Mouse (Mus musculus) hindbrain, embryonic 12.5 days (tissue): ENCODE data around the gene Ltb4r2. TPM values are rescaled to one million over a fixed set of nuclear protein-coding genes. Genes with fewer than 3 reads are reported as not detected.
"Not testable (repeated sequence)": the region's sequence is repeated elsewhere in the genome, so short reads cannot be mapped to it uniquely, and the experiment has no call there.

Experiments used
- ATAC-seq: fragments of 200-750 bp; cut with Nextera tagmentation; 2 replicates; pipeline ENCODE4 v1.8.0; 2017; ENCODE audit warnings: moderate TSS enrichment; ENCODE audit not compliant: low FRiP score
- H3K27ac ChIP-seq: fragments of 300-500 bp; sonication (generic); 2 replicates; pipeline ENCODE4 v1.5.1; 2016; ENCODE audit warnings: mild to moderate bottlenecking
- H3K27me3 ChIP-seq: fragments of 300-500 bp; sonication (generic); 2 replicates; pipeline ENCODE4 v1.6.1; 2016; ENCODE audit warnings: mild to moderate bottlenecking
- H3K36me3 ChIP-seq: fragments of 300-500 bp; sonication (generic); 2 replicates; pipeline ENCODE4 v1.6.1; 2016; ENCODE audit warnings: mild to moderate bottlenecking
- H3K4me1 ChIP-seq: fragments of 300-500 bp; sonication (generic); 2 replicates; pipeline ENCODE4 v1.6.1; 2016
- H3K4me2 ChIP-seq: fragments of 300-500 bp; sonication (generic); replicated peaks from 2 replicates; pipeline ENCODE4 v1.6.1; 2016; ENCODE audit warnings: mild to moderate bottlenecking
- H3K4me3 ChIP-seq: fragments of 300-500 bp; sonication (generic); 2 replicates; pipeline ENCODE4 v1.5.1; 2016; ENCODE audit warnings: mild to moderate bottlenecking
- H3K9ac ChIP-seq: fragments of 300-500 bp; sonication (generic); 2 replicates; pipeline ENCODE4 v1.6.1; 2016; ENCODE audit warnings: mild to moderate bottlenecking, moderate library complexity
- H3K9me3 ChIP-seq: fragments of 300-500 bp; sonication (generic); replicated peaks from 2 replicates; pipeline ENCODE4 v1.6.1; 2016; ENCODE audit warnings: mild to moderate bottlenecking
- WGBS: fragments of 180-500 bp; shearing (Covaris S2); methylation state at CpG from one replicate; pipeline ENCODE4 v1.1.7; 2016; 5-methylcytosine and 5-hydroxymethylcytosine counted together
- polyA plus RNA-seq: library from polyadenylated mRNA; unstranded; fragments of >200 nt; fragmentation: Nextera tagmentation; extraction: Ambion mirVana; gene quantifications from 2 replicates; pipeline ENCODE4 v1.2.1, GENCODE M21; 2016

Ltb4r2 gene
- polyA plus RNA-seq, 1 experiment from 2014 or later, result 0.57 TPM

- Histone ChIP-seq H3K9ac (peak within 1 kb of the TSS; percentile 83), H3K36me3 (peaks cover 21% of the 10 kb centered on the region), H3K4me2 (peak within 1 kb of the TSS; percentile 99), H3K4me3 (peak within 1 kb of the TSS; percentile 93), H3K27ac (0 out of 2 replicates have a peak within 1 kb of the TSS, but pooled peaks have one; percentile 17), H3K4me1 (peaks cover 24% of the 10 kb centered on the region), H3K27me3 (no peaks in the 10 kb centered on the region), H3K9me3 (no peaks in the 10 kb centered on the region)
- ATAC-seq, result peak; percentile 84
- WGBS, result 1% methylated on average over 48 of the region's 48 CpGs
Observed at GRCm38 (mm10) chr14:55745180-55745860, 15.9 kb upstream of the Ltb4r2 start, which contains the start of the genes Dhrs1 and Nop9. Dhrs1 (minus strand) TSS chr14:55745690. Nop9 (plus strand) TSS chr14:55745693.

GRCm38 (mm10) chr14:55745861-55746237 is 15.4 kb upstream of the Ltb4r2 start:
- H3K27ac ChIP-seq, result 0 out of 2 replicates have a peak overlapping the region, but pooled peaks have one; percentile 17
- ATAC-seq, result no peak

GRCm38 (mm10) chr14:55747051-55747847 is 14.0 kb upstream of the Ltb4r2 start:
- Histone ChIP-seq H3K27ac (no peak overlapping the region), H3K36me3 (peaks cover 37% of the 10 kb centered on the region), H3K9ac (no peak overlapping the region), H3K27me3 (no peaks in the 10 kb centered on the region), H3K4me3 (peak overlapping the region; percentile 93; the same call in 1 of the 2 replicates), H3K4me2 (peak overlapping the region; percentile 99), H3K9me3 (no peaks in the 10 kb centered on the region), H3K4me1 (peaks cover 24% of the 10 kb centered on the region)
- ATAC-seq, result no peak
- WGBS, result 93% methylated on average over 10 of the region's 10 CpGs

More at GRCm38 (mm10) chr14:55745861-55746237, 15.4 kb upstream of the Ltb4r2 start:
- Histone ChIP-seq H3K9ac (peak overlapping the region; percentile 83), H3K9me3 (no peaks in the 10 kb centered on the region), H3K36me3 (peaks cover 24% of the 10 kb centered on the region), H3K4me1 (peaks cover 24% of the 10 kb centered on the region), H3K27me3 (no peaks in the 10 kb centered on the region), H3K4me2 (peak overlapping the region; percentile 99), H3K4me3 (peak overlapping the region; percentile 93)
- 0% methylated on average over 31 of the region's 31 CpGs for WGBS

- Histone ChIP-seq H3K4me1 (peaks cover 10% of the 10 kb centered on the region; the same call in 1 of the 2 replicates), H3K27ac (no peak overlapping the region), H3K36me3 (peaks cover 42% of the 10 kb centered on the region), H3K4me2 (no peak overlapping the region), H3K27me3 (peaks cover 23% of the 10 kb centered on the region), H3K9me3 (no peaks in the 10 kb centered on the region), H3K9ac (no peak overlapping the region), H3K4me3 (no peak overlapping the region)
- WGBS, result 89% methylated on average over 6 of the region's 6 CpGs
- ATAC-seq, result no peak
Observed at GRCm38 (mm10) chr14:55757566-55757965, 3.7 kb upstream of the Ltb4r2 start.

GRCm38 (mm10) chr14:55758363-55758784 is 2.9 kb upstream of the Ltb4r2 start, which contains the start of gene Cideb:
Cideb (minus strand) TSS chr14:55758458.
- WGBS, result 16% methylated on average over 8 of the region's 8 CpGs
- Histone ChIP-seq H3K36me3 (peaks cover 33% of the 10 kb centered on the region), H3K4me3 (no peak within 1 kb of the TSS), H3K27ac (no peak within 1 kb of the TSS), H3K9ac (no peak within 1 kb of the TSS), H3K27me3 (peaks cover 31% of the 10 kb centered on the region), H3K4me1 (peaks cover 10% of the 10 kb centered on the region; the same call in 1 of the 2 replicates), H3K9me3 (no peaks in the 10 kb centered on the region), H3K4me2 (no peak within 1 kb of the TSS)
- ATAC-seq, result no peak

- not testable (repeated sequence) for H3K9ac ChIP-seq, H3K27ac ChIP-seq, H3K9me3 ChIP-seq, H3K4me3 ChIP-seq
- Histone ChIP-seq H3K36me3 (peaks cover 16% of the 10 kb centered on the region), H3K27me3 (peaks cover 48% of the 10 kb centered on the region), H3K4me2 (peak overlapping the region; percentile 31), H3K4me1 (peaks cover 10% of the 10 kb centered on the region; the same call in 1 of the 2 replicates)
- 0 out of 2 replicates have a peak, but pooled peaks have one; percentile 9 for ATAC-seq
- 0% methylated on average over 6 of the region's 6 CpGs for WGBS
Observed at GRCm38 (mm10) chr14:55760156-55760555, 1.1 kb upstream of the Ltb4r2 start.

GRCm38 (mm10) chr14:55762001-55762821 is 983 bp downstream of the Ltb4r2 start:
- no peaks in the 10 kb centered on the region for H3K36me3 ChIP-seq
- WGBS, result under 1% methylated on average over 76 of the region's 77 CpGs
- peaks cover 67% of the 10 kb centered on the region for H3K27me3 ChIP-seq
- H3K9ac ChIP-seq, result peak overlapping the region; percentile 70
- peaks cover 10% of the 10 kb centered on the region; the same call in 1 of the 2 replicates for H3K4me1 ChIP-seq
- ATAC-seq, result peak; percentile 79
- peak overlapping the region; percentile 90 for H3K4me2 ChIP-seq
- H3K9me3 ChIP-seq, result no peaks in the 10 kb centered on the region
- no peak overlapping the region for H3K27ac ChIP-seq
- peak overlapping the region; percentile 47 for H3K4me3 ChIP-seq

- Histone ChIP-seq H3K27me3 (peaks cover 76% of the 10 kb centered on the region), H3K4me2 (no peak overlapping the region), H3K9me3 (no peaks in the 10 kb centered on the region), H3K9ac (no peak overlapping the region), H3K4me1 (peaks cover 18% of the 10 kb centered on the region), H3K27ac (no peak overlapping the region), H3K36me3 (no peaks in the 10 kb centered on the region), H3K4me3 (no peak overlapping the region)
- 68% methylated on average over 7 of the region's 7 CpGs for WGBS
- no peak for ATAC-seq
Observed at GRCm38 (mm10) chr14:55763166-55763565, 1.9 kb downstream of the Ltb4r2 start.

GRCm38 (mm10) chr14:55765696-55766095 is 4.5 kb downstream of the Ltb4r2 start, which contains the start of gene Ltb4r1:
Ltb4r1 (plus strand) TSS chr14:55765962.
- Histone ChIP-seq H3K4me3 (no peak within 1 kb of the TSS), H3K36me3 (no peaks in the 10 kb centered on the region), H3K9me3 (no peaks in the 10 kb centered on the region), H3K27ac (no peak within 1 kb of the TSS), H3K4me1 (peaks cover 18% of the 10 kb centered on the region), H3K27me3 (peaks cover 94% of the 10 kb centered on the region), H3K4me2 (no peak within 1 kb of the TSS), H3K9ac (no peak within 1 kb of the TSS)
- WGBS, result 76% methylated on average over 4 of the region's 4 CpGs
- ATAC-seq, result no peak

GRCm38 (mm10) chr14:55767519-55768414 is 6.5 kb downstream of the Ltb4r2 start:
- Histone ChIP-seq H3K9me3 (no peaks in the 10 kb centered on the region), H3K36me3 (no peaks in the 10 kb centered on the region), H3K4me3 (peak overlapping the region; percentile 39), H3K4me1 (peaks cover 8% of the 10 kb centered on the region), H3K27me3 (peaks cover 83% of the 10 kb centered on the region), H3K27ac (no peak overlapping the region), H3K9ac (peak overlapping the region; percentile 60), H3K4me2 (peak overlapping the region; percentile 77)
- peak; percentile 72 for ATAC-seq
- WGBS, result 12% methylated on average over 52 of the region's 52 CpGs

GRCm38 (mm10) chr14:55768555-55768954 is 7.3 kb downstream of the Ltb4r2 start:
- no peaks in the 10 kb centered on the region for H3K9me3 ChIP-seq
- no peak overlapping the region for H3K9ac ChIP-seq
- H3K27ac ChIP-seq, result no peak overlapping the region
- no peaks in the 10 kb centered on the region for H3K36me3 ChIP-seq
- H3K4me2 ChIP-seq, result no peak overlapping the region
- 82% methylated on average over 6 of the region's 6 CpGs for WGBS
- H3K4me1 ChIP-seq, result peaks cover 8% of the 10 kb centered on the region
- 0 out of 2 replicates have a peak, but pooled peaks have one; percentile 14 for ATAC-seq
- H3K4me3 ChIP-seq, result no peak overlapping the region
- H3K27me3 ChIP-seq, result peaks cover 75% of the 10 kb centered on the region
